Mouse (Mus musculus): ENCODE measurements around the gene Cldn34b3. TPM values are rescaled to one million over a fixed set of nuclear protein-coding genes. Genes with fewer than 3 reads are reported as not detected.
"Not testable (repeated sequence)": the region's sequence is repeated elsewhere in the genome, so short reads cannot be mapped to it uniquely, and the experiment has no call there.

Gene Cldn34b3
- total RNA-seq (2014; rRNA removed) (not detected in 2 replicates), polyA plus RNA-seq (2015; fragmentation: Nextera tagmentation; extraction: Ambion mirVana) (not detected in 2 replicates)

- ATAC-seq; H3K9ac ChIP-seq; H3K27ac ChIP-seq (ENCODE audit: low read depth, low read length); H3K27me3 ChIP-seq (ENCODE audit: insufficient read depth, low read length); H3K4me1 ChIP-seq (ENCODE audit: insufficient read depth); H3K36me3 ChIP-seq (ENCODE audit: insufficient read depth); H3K4me3 ChIP-seq (ENCODE audit: low read depth, low read length); DNase-seq; H3K9me3 ChIP-seq (ENCODE audit: low read length); H3K4me2 ChIP-seq (ENCODE audit: low read depth): not testable (repeated sequence)
- WGBS: 94% methylated on average over 1 of the region's 1 CpGs
Measured at GRCm38 (mm10) chrX:76264004-76264403, at the start of gene Cldn34b3. TSS of gene Cldn34b3 (plus strand) at chrX:76264304.

Other genes starting within 250 kb of the Cldn34b3 start
- not detected in 2 replicates for gene Cldn34b4, start 129.0 kb downstream of the Cldn34b3 start, total RNA-seq (2014; rRNA removed)
- gene Cldn34b4, start 129.0 kb downstream of the Cldn34b3 start, polyA plus RNA-seq (2015; fragmentation: Nextera tagmentation; extraction: Ambion mirVana): not detected in 2 replicates